ENCODE assay signal across 18 mouse cellular contexts in genomic region chr2:142883625-142883994, GRCm38 (mm10). TPM values are rescaled to one million over a fixed set of nuclear protein-coding genes. Genes with fewer than 3 reads are reported as not detected.
DNase-seq lines count a peak whose midpoint lies in the region; ATAC-seq and TF ChIP-seq lines count a peak whose summit lies in the region.
"Had no signal": no experiment of that assay in that cellular context is flagged by ENCODE, and none has a peak within 500 bp of the region (broad histone marks: within the 10 kb centered on the region; RNA-seq: fewer than 3 reads in every experiment).

No protein-coding gene starts in this region.

- peaks cover 42% of the 10 kb centered on the region for H3K4me1 ChIP-seq in kidney, embryonic 14.5 days (ENCODE audit: control insufficient read depth, insufficient read depth, low read length)
- peaks cover 12% of the 10 kb centered on the region for H3K4me1 ChIP-seq in cortical plate, adult 2 months (ENCODE audit: control insufficient read depth, insufficient read depth, low read length)
- H3K4me1 ChIP-seq in liver, embryonic 13.5 days (replicated peaks) = peaks cover 23% of the 10 kb centered on the region
- no peaks in the 10 kb centered on the region for H3K4me1 ChIP-seq in hindbrain, embryonic 14.5 days (replicated peaks; ENCODE audit: control insufficient read depth, insufficient read depth, low read length)
- H3K4me1 ChIP-seq: hindbrain, embryonic 13.5 days had no signal

- no peak for TF ChIP-seq CTCF in left cerebral cortex, adult 2 months (IDR thresholded peaks at IDR 0.05)
- TF ChIP-seq CTCF in cortical plate, adult 2 months (IDR thresholded peaks at IDR 0.05; ENCODE audit: extremely low read depth, insufficient read depth, low read length) = no peak

- no peaks in the 10 kb centered on the region for H3K9me3 ChIP-seq in kidney, embryonic 14.5 days (ENCODE audit: control insufficient read depth, low read length)
- H3K9me3 ChIP-seq in liver, embryonic 13.5 days (replicated peaks) = no peaks in the 10 kb centered on the region
- H3K9me3 ChIP-seq in hindbrain, embryonic 14.5 days (ENCODE audit: control insufficient read depth, low read length) = no peaks in the 10 kb centered on the region
- H3K9me3 ChIP-seq: embryonic facial prominence, embryonic 15.5 days; forebrain, embryonic 10.5 days; heart, embryonic 13.5 days; hindbrain, embryonic 13.5 days had no signal

- intact Hi-C loops in left cerebral cortex, adult 2 months (cut with DNase I) = no loop called here
- intact Hi-C loops in left cerebral cortex, postnatal 36 days (cut with DNase I) = no loop called here

- TF ChIP-seq POLR2A in cortical plate, adult 2 months (IDR thresholded peaks at IDR 0.05; ENCODE audit: extremely low read depth, insufficient read depth, low read length) = no peak

- H3K36me3 ChIP-seq in kidney, embryonic 14.5 days (ENCODE audit: control insufficient read depth, insufficient read depth, low read length) = no peaks in the 10 kb centered on the region
- H3K36me3 ChIP-seq in liver, embryonic 13.5 days = no peaks in the 10 kb centered on the region
- H3K36me3 ChIP-seq in hindbrain, embryonic 14.5 days (replicated peaks; ENCODE audit: control insufficient read depth, insufficient read depth) = no peaks in the 10 kb centered on the region
- H3K36me3 ChIP-seq: embryonic facial prominence, embryonic 15.5 days; forebrain, embryonic 10.5 days; heart, embryonic 13.5 days; hindbrain, embryonic 13.5 days had no signal

- 58% methylated on average over 7 of the region's 7 CpGs for WGBS in kidney, embryonic 14.5 days
- WGBS in liver, embryonic 13.5 days (ENCODE audit: insufficient replicate concordance) = 33% methylated on average over 7 of the region's 7 CpGs
- WGBS in hindbrain, embryonic 14.5 days = 87% methylated on average over 7 of the region's 7 CpGs

- H3K9ac ChIP-seq in kidney, embryonic 14.5 days (ENCODE audit: low read depth, low read length) = no peak overlapping the region
- no peak overlapping the region for H3K9ac ChIP-seq in liver, embryonic 13.5 days
- H3K9ac ChIP-seq in hindbrain, embryonic 14.5 days = no peak overlapping the region
- H3K9ac ChIP-seq: embryonic facial prominence, embryonic 15.5 days; heart, embryonic 13.5 days; hindbrain, embryonic 13.5 days had no signal

- ATAC-seq in kidney, embryonic 14.5 days (ENCODE audit: low FRiP score, low TSS enrichment) = no peak
- 0 out of 2 replicates have a peak, but pooled peaks have one; percentile 16 for ATAC-seq in liver, embryonic 13.5 days (ENCODE audit: low read depth)
- no peak for ATAC-seq in hindbrain, embryonic 14.5 days (ENCODE audit: low FRiP score)
- ATAC-seq: forebrain, embryonic 14.5 days had no signal

- H3K4me3 ChIP-seq in kidney, embryonic 14.5 days (ENCODE audit: low read length) = no peak overlapping the region
- H3K4me3 ChIP-seq in left cerebral cortex, adult 2 months = no peak overlapping the region
- no peak overlapping the region for H3K4me3 ChIP-seq in cortical plate, adult 2 months (ENCODE audit: insufficient read depth, low read length)
- H3K4me3 ChIP-seq in liver, embryonic 13.5 days (replicated peaks) = no peak overlapping the region
- H3K4me3 ChIP-seq in hindbrain, embryonic 14.5 days (replicated peaks; ENCODE audit: low read length) = no peak overlapping the region
- H3K4me3 ChIP-seq: embryonic facial prominence, embryonic 15.5 days; erythroblast, embryonic 14.5 days; forebrain, embryonic 10.5 days; heart, embryonic 13.5 days; hindbrain, embryonic 13.5 days had no signal

- no peak overlapping the region for H3K4me2 ChIP-seq in kidney, embryonic 14.5 days (replicated peaks; ENCODE audit: low read depth, low read length)
- no peak overlapping the region for H3K4me2 ChIP-seq in liver, embryonic 13.5 days
- H3K4me2 ChIP-seq in hindbrain, embryonic 14.5 days (replicated peaks) = no peak overlapping the region
- H3K4me2 ChIP-seq: embryonic facial prominence, embryonic 15.5 days; heart, embryonic 13.5 days; hindbrain, embryonic 13.5 days had no signal

- no peaks in the 10 kb centered on the region for H3K27me3 ChIP-seq in kidney, embryonic 14.5 days (ENCODE audit: control insufficient read depth, insufficient read depth, low read length)
- no peaks in the 10 kb centered on the region for H3K27me3 ChIP-seq in liver, embryonic 13.5 days
- no peaks in the 10 kb centered on the region for H3K27me3 ChIP-seq in hindbrain, embryonic 14.5 days (ENCODE audit: control insufficient read depth, insufficient read depth, low read length)
- H3K27me3 ChIP-seq: embryonic facial prominence, embryonic 15.5 days; heart, embryonic 13.5 days; hindbrain, embryonic 13.5 days had no signal

- H3K27ac ChIP-seq in kidney, embryonic 14.5 days (ENCODE audit: low read depth, low read length) = 0 out of 2 replicates have a peak overlapping the region, but pooled peaks have one; percentile 55
- peak overlapping the region; percentile 51; the same call in 1 of the 2 replicates for H3K27ac ChIP-seq in left cerebral cortex, adult 2 months
- H3K27ac ChIP-seq in cortical plate, adult 2 months (ENCODE audit: insufficient read depth, low read length) = 0 out of 2 replicates have a peak overlapping the region, but pooled peaks have one; percentile 17
- H3K27ac ChIP-seq in liver, embryonic 13.5 days = no peak overlapping the region
- H3K27ac ChIP-seq in hindbrain, embryonic 14.5 days = no peak overlapping the region
- H3K27ac ChIP-seq: embryonic facial prominence, embryonic 15.5 days; heart, embryonic 13.5 days; hindbrain, embryonic 13.5 days had no signal

- no peak for DNase-seq in kidney, postnatal 10 days
- DNase-seq in left cerebral cortex, adult 2 months (ENCODE audit: extremely low spot score in 1 of 2, low spot score in 2 of 2) = no peak
- DNase-seq in left cerebral cortex, postnatal 36 days (ENCODE audit: low spot score in 2 of 2) = no peak
- DNase-seq in liver, embryonic 13.5 days = no peak
- DNase-seq in hindbrain, embryonic 14.5 days (ENCODE audit: low spot score) = no peak
- DNase-seq: adrenal gland, adult 8-10 months; adrenal gland, postnatal 36 days; embryo, embryonic 11 days; gastrocnemius, postnatal 10 days; heart, postnatal 4 days had no signal

RNA-seq across cellular contexts. Expression of gene Kif16b, which starts 17.7 kb away (rescaled TPM):
- 9.0 and 17.1 TPM in 2 replicates for polyA plus RNA-seq in kidney, embryonic 14.5 days (2014; fragmentation: Nextera tagmentation; extraction: Ambion mirVana)
- 10 to 100 TPM; 15.7 to 17.3 TPM for total RNA-seq in left cerebral cortex, adult 2 months (2021)
- 10 to 100 TPM; 12.6 to 13.8 TPM for total RNA-seq in left cerebral cortex, postnatal 36 days (2021)
- polyA plus RNA-seq in cortical plate, adult 2 months (2012; rRNA removed) = 8.1 and 9.7 TPM in 2 replicates
- polyA plus RNA-seq in liver, embryonic 13.5 days (2015; fragmentation: Nextera tagmentation; extraction: Ambion mirVana) = 2.9 and 4.1 TPM in 2 replicates
- polyA plus RNA-seq in hindbrain, embryonic 14.5 days (2014; fragmentation: Nextera tagmentation; extraction: Ambion mirVana) = 3.5 and 4.5 TPM in 2 replicates

Comparison
In these comparisons a context has a peak if more than half of its experiments do, and no peak if none do; other contexts are left out.
1. H3K27ac ChIP-seq: peak in kidney, embryonic 14.5 days (single experiment), left cerebral cortex, adult 2 months (single experiment) and cortical plate, adult 2 months (single experiment); none in liver, embryonic 13.5 days (single experiment) and hindbrain, embryonic 14.5 days (single experiment).